Mouse (Mus musculus) layer of hippocampus, adult 18-20 months (tissue): ENCODE measurements at regions not wholly inside any gene's neighbourhood (a gene's known extent, or its start where the extent isn't known, plus 50 kb on each side); places are given as distances from the start of the nearest gene placed in this dataset.

ENCODE experiments used
- DNase-seq, 2 experiments: peaks; one replicate each; pipeline ENCODE4 v3.0.0; 2022; ENCODE audit warnings: low spot score in 2 of 2

GRCm38 (mm10) chr19:14035371-14035770 lies 122.0 kb downstream of the Olfr1505 start:
- DNase-seq, result peak in 1 of 2 experiments; percentile 9

GRCm38 (mm10) chr19:14035785-14036184 lies 122.5 kb downstream of the Olfr1505 start:
- DNase-seq, result no peak

- no peak for DNase-seq
Measured at GRCm38 (mm10) chr19:14036750-14037149, 123.4 kb downstream of the Olfr1505 start.

- no peak for DNase-seq
Measured at GRCm38 (mm10) chr19:14042753-14043152, 129.4 kb downstream of the Olfr1505 start.

GRCm38 (mm10) chr19:14045456-14045855 lies 132.1 kb downstream of the Olfr1505 start:
- peak in 1 of 2 experiments; percentile 44 for DNase-seq

- no peak for DNase-seq
Measured at GRCm38 (mm10) chr19:14052052-14052451, 138.7 kb downstream of the Olfr1505 start.

- DNase-seq, result peak in 1 of 2 experiments; percentile 27
Measured at GRCm38 (mm10) chr19:14080538-14080937, 167.2 kb downstream of the Olfr1505 start.

GRCm38 (mm10) chr19:14084726-14085125 lies 171.4 kb downstream of the Olfr1505 start:
- no peak for DNase-seq

GRCm38 (mm10) chr19:14090106-14090505 lies 176.8 kb downstream of the Olfr1505 start:
- DNase-seq, result no peak

- no peak for DNase-seq
Measured at GRCm38 (mm10) chr19:14094191-14094590, 180.9 kb downstream of the Olfr1505 start.

GRCm38 (mm10) chr19:14096187-14096586 lies 182.9 kb downstream of the Olfr1505 start:
- no peak for DNase-seq

GRCm38 (mm10) chr19:14109091-14109490 lies 195.8 kb downstream of the Olfr1505 start:
- no peak for DNase-seq

GRCm38 (mm10) chr19:14123348-14124113 lies 210.2 kb downstream of the Olfr1505 start:
- no peak for DNase-seq

GRCm38 (mm10) chr19:14124250-14124827 lies 211.0 kb downstream of the Olfr1505 start:
- no peak for DNase-seq

- DNase-seq, result no peak
Measured at GRCm38 (mm10) chr19:14124986-14125385, 211.7 kb downstream of the Olfr1505 start.

- DNase-seq, result no peak
Measured at GRCm38 (mm10) chr19:14128397-14129209, 215.3 kb downstream of the Olfr1505 start.

GRCm38 (mm10) chr19:14161217-14161616 lies 247.9 kb downstream of the Olfr1505 start:
- no peak for DNase-seq

GRCm38 (mm10) chr19:14162773-14163172 lies 249.4 kb downstream of the Olfr1505 start:
- DNase-seq, result no peak

GRCm38 (mm10) chr19:14165775-14166174 lies 252.4 kb downstream of the Olfr1505 start:
- DNase-seq, result no peak

GRCm38 (mm10) chr19:14180244-14180643 lies 266.9 kb downstream of the Olfr1505 start:
- no peak for DNase-seq

- DNase-seq, result peak in 1 of 2 experiments; percentile 60
Measured at GRCm38 (mm10) chr19:14180956-14181355, 267.6 kb downstream of the Olfr1505 start.
